Mouse (Mus musculus) limb, embryonic 13.5 days (tissue): ENCODE measurements around the gene Gm20388. TPM values are rescaled to one million over a fixed set of nuclear protein-coding genes. Genes with fewer than 3 reads are reported as not detected.

Experiments
- ATAC-seq: fragments of 200-750 bp; cut with Nextera tagmentation; 2 replicates; pipeline ENCODE4 v1.8.0; 2017; ENCODE audit warnings: low read depth, moderate number of reproducible peaks, moderate TSS enrichment; ENCODE audit not compliant: low FRiP score
- H3K27ac ChIP-seq: fragments of 300-500 bp; sonication (generic); 2 replicates; pipeline ENCODE4 v1.5.1; 2015; ENCODE audit warnings: inconsistent platforms, mild to moderate bottlenecking, moderate library complexity
- H3K27me3 ChIP-seq: fragments of 300-500 bp; sonication (generic); 2 replicates; pipeline ENCODE4 v1.6.1; 2015; ENCODE audit warnings: mild to moderate bottlenecking, inconsistent platforms
- H3K36me3 ChIP-seq: fragments of 300-500 bp; sonication (generic); 2 replicates; pipeline ENCODE4 v1.6.1; 2015; ENCODE audit warnings: inconsistent platforms, mild to moderate bottlenecking, moderate library complexity
- H3K4me1 ChIP-seq: fragments of 300-500 bp; sonication (generic); 2 replicates; pipeline ENCODE4 v1.6.1; 2015; ENCODE audit warnings: inconsistent platforms
- H3K4me2 ChIP-seq: fragments of 300-500 bp; sonication (generic); replicated peaks from 2 replicates; pipeline ENCODE4 v1.6.1; 2015; ENCODE audit warnings: inconsistent platforms, mild to moderate bottlenecking, moderate library complexity
- H3K4me3 ChIP-seq: fragments of 300-500 bp; sonication (generic); 2 replicates; pipeline ENCODE4 v1.5.1; 2015; ENCODE audit warnings: moderate library complexity, mild to moderate bottlenecking, inconsistent platforms
- H3K9ac ChIP-seq: fragments of 300-500 bp; sonication (generic); 2 replicates; pipeline ENCODE4 v1.6.1; 2015; ENCODE audit warnings: mild to moderate bottlenecking, inconsistent platforms
- H3K9me3 ChIP-seq: fragments of 300-500 bp; sonication (generic); 2 replicates; pipeline ENCODE4 v1.6.1; 2016; ENCODE audit warnings: inconsistent platforms
- WGBS: fragments of 180-500 bp; shearing (Covaris S2); methylation state at CpG from one replicate; pipeline ENCODE4 v1.1.7; 2015; 5-methylcytosine and 5-hydroxymethylcytosine counted together
- polyA plus RNA-seq: library from polyadenylated mRNA; unstranded; fragments of >200 nt; fragmentation: Nextera tagmentation; extraction: Ambion mirVana; gene quantifications from 2 replicates; pipeline ENCODE4 v1.2.1, GENCODE M21; 2015

The Gm20388 gene
- polyA plus RNA-seq, 1 experiment from 2014 or later: 7.1 TPM

GRCm38 (mm10) chr8:120647532-120647931, 736.9 kb downstream of the Gm20388 start, which contains the start of gene 1190005I06Rik:
1190005I06Rik (minus strand) TSS chr8:120647632.
- 50% methylated on average over 7 of the region's 7 CpGs for WGBS
- H3K36me3 ChIP-seq: peaks cover 13% of the 10 kb centered on the region
- H3K4me1 ChIP-seq: no peaks in the 10 kb centered on the region
- no peak for ATAC-seq
- no peak within 1 kb of the TSS for H3K27ac ChIP-seq
- H3K9me3 ChIP-seq: no peaks in the 10 kb centered on the region
- no peak within 1 kb of the TSS for H3K4me3 ChIP-seq
- H3K9ac ChIP-seq: no peak within 1 kb of the TSS
- H3K27me3 ChIP-seq: no peaks in the 10 kb centered on the region
- H3K4me2 ChIP-seq: no peak within 1 kb of the TSS

- no peak overlapping the region for H3K4me3 ChIP-seq
- no peaks in the 10 kb centered on the region for H3K9me3 ChIP-seq
- no peaks in the 10 kb centered on the region for H3K27me3 ChIP-seq
- no peak overlapping the region for H3K4me2 ChIP-seq
- 90% methylated on average over 7 of the region's 7 CpGs for WGBS
- no peak overlapping the region for H3K9ac ChIP-seq
- no peak overlapping the region for H3K27ac ChIP-seq
- no peaks in the 10 kb centered on the region for H3K4me1 ChIP-seq
- H3K36me3 ChIP-seq: peaks cover 78% of the 10 kb centered on the region
- no peak for ATAC-seq
These were observed 745.8 kb downstream of the Gm20388 start for GRCm38 (mm10) chr8:120656322-120657052.

- H3K36me3 ChIP-seq: peaks cover 77% of the 10 kb centered on the region
- H3K27ac ChIP-seq: no peak overlapping the region
- ATAC-seq: no peak
These were observed 746.8 kb downstream of the Gm20388 start for GRCm38 (mm10) chr8:120657415-120657814.

GRCm38 (mm10) chr8:120664566-120664965, 753.9 kb downstream of the Gm20388 start:
- Histone ChIP-seq H3K27ac (no peak overlapping the region), H3K27me3 (no peaks in the 10 kb centered on the region), H3K4me3 (no peak overlapping the region), H3K4me1 (peaks cover 41% of the 10 kb centered on the region), H3K36me3 (peaks cover 20% of the 10 kb centered on the region), H3K9me3 (no peaks in the 10 kb centered on the region), H3K4me2 (no peak overlapping the region), H3K9ac (no peak overlapping the region)
- WGBS: 85% methylated on average over 6 of the region's 6 CpGs
- no peak for ATAC-seq

More at GRCm38 (mm10) chr8:120657415-120657814, 746.8 kb downstream of the Gm20388 start:
- no peaks in the 10 kb centered on the region for H3K4me1 ChIP-seq
- no peaks in the 10 kb centered on the region for H3K27me3 ChIP-seq
- no peak overlapping the region for H3K4me2 ChIP-seq
- no peak overlapping the region for H3K4me3 ChIP-seq
- H3K9me3 ChIP-seq: no peaks in the 10 kb centered on the region
- 95% methylated on average over 8 of the region's 8 CpGs for WGBS
- no peak overlapping the region for H3K9ac ChIP-seq

- no peak for ATAC-seq
- Histone ChIP-seq H3K9ac (peak overlapping the region; percentile 98), H3K36me3 (peaks cover 20% of the 10 kb centered on the region), H3K27me3 (no peaks in the 10 kb centered on the region), H3K4me3 (peak overlapping the region; percentile 97), H3K27ac (no peak overlapping the region), H3K9me3 (no peaks in the 10 kb centered on the region), H3K4me2 (peak overlapping the region; percentile 89), H3K4me1 (peaks cover 41% of the 10 kb centered on the region)
- 73% methylated on average over 3 of the region's 3 CpGs for WGBS
These were observed 755.2 kb downstream of the Gm20388 start for GRCm38 (mm10) chr8:120665726-120666455.

GRCm38 (mm10) chr8:120666807-120667470, 756.3 kb downstream of the Gm20388 start:
- no peaks in the 10 kb centered on the region for H3K9me3 ChIP-seq
- H3K4me2 ChIP-seq: peak overlapping the region; percentile 89
- H3K27me3 ChIP-seq: no peaks in the 10 kb centered on the region
- H3K9ac ChIP-seq: peak overlapping the region; percentile 98
- peaks cover 41% of the 10 kb centered on the region for H3K4me1 ChIP-seq
- WGBS: 3% methylated on average over 17 of the region's 17 CpGs
- peak overlapping the region; percentile 97 for H3K4me3 ChIP-seq
- peaks cover 31% of the 10 kb centered on the region for H3K36me3 ChIP-seq
- H3K27ac ChIP-seq: peak overlapping the region; percentile 87; the same call in 1 of the 2 replicates
- ATAC-seq: no peak

GRCm38 (mm10) chr8:120667561-120668373, 757.1 kb downstream of the Gm20388 start, which contains the start of the genes Gm27021 and Cox4i1:
Gm27021 (minus strand) TSS chr8:120668079.
Cox4i1 (plus strand) TSS chr8:120668222.
- Histone ChIP-seq H3K9ac (peak within 1 kb of the TSS; percentile 98), H3K27me3 (no peaks in the 10 kb centered on the region), H3K9me3 (no peaks in the 10 kb centered on the region), H3K27ac (peak within 1 kb of the TSS; percentile 87), H3K36me3 (peaks cover 39% of the 10 kb centered on the region), H3K4me3 (peak within 1 kb of the TSS; percentile 97), H3K4me1 (peaks cover 41% of the 10 kb centered on the region), H3K4me2 (peak within 1 kb of the TSS; percentile 92)
- peak; percentile 92 for ATAC-seq
- WGBS: under 1% methylated on average over 97 of the region's 105 CpGs

GRCm38 (mm10) chr8:120668374-120668905, 757.8 kb downstream of the Gm20388 start, which contains the start of gene Emc8:
Emc8 (minus strand) TSS chr8:120668573.
- Histone ChIP-seq H3K36me3 (peaks cover 46% of the 10 kb centered on the region), H3K4me2 (peak within 1 kb of the TSS; percentile 92), H3K27me3 (no peaks in the 10 kb centered on the region), H3K9ac (peak within 1 kb of the TSS; percentile 98), H3K4me1 (peaks cover 41% of the 10 kb centered on the region), H3K4me3 (peak within 1 kb of the TSS; percentile 97), H3K27ac (peak within 1 kb of the TSS; percentile 87), H3K9me3 (no peaks in the 10 kb centered on the region)
- WGBS: 1% methylated on average over 51 of the region's 51 CpGs
- ATAC-seq: no peak; the same call in 1 of the 2 replicates

GRCm38 (mm10) chr8:120671775-120672174, 761.1 kb downstream of the Gm20388 start:
- H3K4me1 ChIP-seq: peaks cover 11% of the 10 kb centered on the region
- H3K27ac ChIP-seq: no peak overlapping the region
- no peaks in the 10 kb centered on the region for H3K9me3 ChIP-seq
- no peak overlapping the region for H3K4me2 ChIP-seq
- H3K4me3 ChIP-seq: no peak overlapping the region
- peaks cover 52% of the 10 kb centered on the region for H3K36me3 ChIP-seq
- 80% methylated on average over 6 of the region's 6 CpGs for WGBS
- H3K27me3 ChIP-seq: no peaks in the 10 kb centered on the region
- no peak for ATAC-seq
- no peak overlapping the region for H3K9ac ChIP-seq

- Histone ChIP-seq H3K27me3 (no peaks in the 10 kb centered on the region), H3K36me3 (peaks cover 52% of the 10 kb centered on the region), H3K9ac (no peak overlapping the region), H3K27ac (no peak overlapping the region), H3K4me1 (peaks cover 7% of the 10 kb centered on the region), H3K4me3 (no peak overlapping the region), H3K9me3 (no peaks in the 10 kb centered on the region), H3K4me2 (no peak overlapping the region)
- WGBS: 91% methylated on average over 16 of the region's 16 CpGs
- ATAC-seq: no peak
These were observed 762.1 kb downstream of the Gm20388 start for GRCm38 (mm10) chr8:120672626-120673229.

- Histone ChIP-seq H3K4me3 (no peak overlapping the region), H3K27me3 (no peaks in the 10 kb centered on the region), H3K27ac (no peak overlapping the region), H3K4me1 (peaks cover 7% of the 10 kb centered on the region), H3K9ac (no peak overlapping the region), H3K4me2 (no peak overlapping the region), H3K9me3 (no peaks in the 10 kb centered on the region), H3K36me3 (peaks cover 52% of the 10 kb centered on the region)
- 95% methylated on average over 7 of the region's 7 CpGs for WGBS
- ATAC-seq: no peak
These were observed 762.7 kb downstream of the Gm20388 start for GRCm38 (mm10) chr8:120673298-120673697.
